Mouse (Mus musculus) thymus, postnatal 10 days (tissue): Measurements from ENCODE around the gene Glrb.
A peak's percentile ranks its signal among the peaks of the same experiment; 100 is the strongest.

ENCODE experiments used
- DNase-seq, 2 experiments: peaks; one replicate each; pipeline ENCODE4 v3.0.0; 2021; ENCODE audit warnings: low spot score in 2 of 2

Gene Glrb

DNA sequence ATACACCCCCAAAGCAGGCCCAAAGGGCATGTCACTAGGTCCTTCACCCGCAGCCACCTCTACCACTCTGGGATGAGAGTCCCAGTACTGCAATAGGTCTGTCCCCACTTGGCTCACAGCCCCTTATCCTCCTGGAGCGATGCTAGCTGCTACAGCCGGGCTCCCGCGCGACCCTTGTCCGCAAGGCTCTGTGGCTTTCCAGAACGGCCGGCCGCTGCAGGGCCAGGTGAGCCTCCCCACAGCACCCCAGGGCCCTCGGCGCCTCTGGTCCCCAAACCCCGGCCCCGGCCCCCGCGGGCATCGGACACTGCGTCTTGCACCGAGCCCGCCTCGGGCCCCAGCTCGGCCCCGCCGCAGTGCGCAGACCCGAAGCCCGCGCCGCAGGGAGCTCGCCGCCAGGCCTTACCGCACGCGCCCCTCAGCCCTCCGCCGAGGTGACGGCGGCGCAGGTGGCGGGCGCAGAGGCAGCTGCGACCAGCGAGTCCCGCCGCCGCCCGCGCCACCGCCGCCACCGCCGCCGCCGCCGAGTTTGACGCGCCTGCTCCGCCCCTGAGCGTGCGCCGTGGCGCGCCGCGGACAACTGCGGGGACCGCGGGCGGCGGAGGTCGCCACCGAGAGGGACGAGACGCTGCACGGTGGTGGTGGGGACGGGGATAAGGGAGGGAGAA is at the start of gene Glrb:
Gene Glrb (minus strand): TSS at position 550 of the 668 bp plus-strand sequence.
- no peak for DNase-seq

DNA sequence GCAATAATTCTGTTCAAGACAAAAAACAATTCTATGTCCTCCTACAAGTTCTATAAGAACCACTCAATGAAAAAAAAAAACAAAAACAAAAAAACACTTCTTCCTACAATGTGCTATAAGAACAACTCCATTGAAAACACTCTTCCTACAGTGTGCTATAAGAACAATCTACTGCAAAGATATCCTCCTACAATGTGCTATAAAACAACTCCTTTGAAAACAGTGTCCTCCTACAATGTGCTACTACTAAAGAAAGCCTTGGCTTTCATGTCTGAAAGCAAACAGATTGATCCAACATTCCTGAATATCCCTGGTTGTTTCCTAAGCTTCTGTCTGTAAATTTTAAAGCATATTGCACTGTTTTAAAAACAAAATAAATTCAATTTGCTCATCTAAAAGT is 46.5 kb upstream of the Glrb start:
- no peak for DNase-seq

DNA sequence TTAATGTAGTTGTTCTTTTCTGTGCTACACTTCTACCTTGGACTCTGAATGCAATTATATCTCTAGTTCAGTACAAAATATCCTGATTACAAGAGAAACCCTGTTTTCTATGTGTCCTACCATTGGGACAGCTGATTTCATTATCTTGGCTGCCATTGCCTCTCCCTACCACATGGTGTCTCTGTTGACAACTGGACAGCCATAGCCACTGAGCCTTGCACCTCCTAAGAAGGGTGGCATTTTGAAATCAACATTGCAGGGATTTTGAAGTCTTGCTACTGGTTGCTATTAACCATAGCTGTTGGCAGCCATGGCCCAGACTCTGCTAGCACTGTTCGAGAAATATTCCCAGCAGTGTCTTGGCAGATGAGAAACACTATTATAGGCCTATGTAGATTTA is 45.1 kb upstream of the Glrb start:
- peak in 1 of 2 experiments; percentile 16 for DNase-seq

DNA sequence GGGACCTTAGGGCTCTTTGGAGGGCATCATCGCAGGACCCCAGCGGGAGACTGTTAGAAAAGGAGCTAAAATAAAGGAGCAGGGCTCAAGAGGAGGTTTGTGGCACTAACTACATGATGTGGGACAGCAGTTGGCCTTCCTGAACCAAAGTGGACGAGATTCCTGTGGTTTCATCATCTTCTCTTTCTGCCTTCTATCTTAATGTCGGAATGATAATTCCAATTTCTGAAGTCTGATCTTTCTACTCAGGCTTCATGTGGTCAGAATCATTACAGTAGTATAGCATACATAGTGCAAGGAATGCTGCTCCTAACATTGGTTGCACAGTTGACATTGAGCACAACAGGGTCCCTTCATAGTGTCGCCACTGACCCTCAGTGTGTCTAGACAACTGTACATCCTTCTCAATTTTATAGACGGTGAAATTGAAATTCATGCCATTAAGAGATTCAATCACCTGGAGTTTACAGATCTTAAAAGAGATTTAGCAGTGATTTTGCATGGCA is 372 bp upstream of the Glrb start:
- DNase-seq = no peak

DNA sequence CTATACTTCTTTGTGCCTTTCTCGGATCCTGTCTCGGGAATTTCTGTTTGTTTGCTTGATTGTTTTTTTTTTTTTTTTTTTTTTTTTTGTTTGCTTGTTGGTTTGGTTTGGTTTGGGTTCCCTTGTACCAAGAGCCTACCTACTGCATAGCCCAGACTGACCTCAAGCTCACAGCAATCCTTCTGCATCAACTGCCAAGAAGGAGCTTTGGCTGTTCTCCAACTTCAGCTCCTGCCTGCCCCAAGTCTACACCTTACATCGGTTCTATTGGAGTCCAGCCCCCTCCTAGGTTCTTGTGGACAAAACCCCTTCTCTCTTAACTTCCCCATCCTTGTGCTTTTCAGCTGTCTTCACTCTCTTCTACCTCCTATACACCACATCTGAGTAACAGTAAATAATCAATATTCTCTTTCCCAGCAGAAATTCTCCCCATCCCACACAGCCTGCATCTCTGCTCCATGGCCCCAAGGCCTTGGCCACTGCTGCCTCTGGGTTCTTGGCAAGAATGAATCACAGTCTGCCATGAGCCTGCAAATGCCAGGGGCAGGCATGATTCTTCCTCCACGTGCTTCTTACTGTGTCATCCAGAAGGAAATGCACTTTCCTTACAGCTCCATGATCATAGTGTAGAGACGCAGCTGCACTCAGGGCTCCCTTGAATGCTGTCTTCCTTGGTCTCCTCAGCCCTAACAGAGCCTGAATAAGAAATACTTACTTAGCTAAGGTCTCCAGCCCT is 18.5 kb downstream of the Glrb start:
- DNase-seq = no peak

DNA sequence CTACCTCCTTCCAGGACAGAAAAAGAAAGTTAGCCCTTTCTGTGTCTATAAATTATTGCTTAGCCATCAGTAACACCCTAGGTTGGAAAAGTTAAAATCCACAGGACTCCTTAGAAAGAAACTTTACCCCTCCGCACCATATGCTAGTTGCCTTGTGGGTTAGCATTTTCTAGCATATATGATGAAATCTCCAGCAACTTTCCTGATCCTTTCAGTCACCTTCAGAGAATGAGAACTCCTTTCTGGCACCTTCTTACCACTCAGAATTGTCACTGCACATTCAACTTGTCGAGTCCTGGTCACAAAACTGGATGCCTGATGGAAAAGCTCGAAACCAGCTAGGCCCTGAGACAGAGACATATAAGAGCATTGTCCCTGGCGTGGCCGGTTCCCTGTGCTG is 19.1 kb downstream of the Glrb start:
- DNase-seq = no peak

DNA sequence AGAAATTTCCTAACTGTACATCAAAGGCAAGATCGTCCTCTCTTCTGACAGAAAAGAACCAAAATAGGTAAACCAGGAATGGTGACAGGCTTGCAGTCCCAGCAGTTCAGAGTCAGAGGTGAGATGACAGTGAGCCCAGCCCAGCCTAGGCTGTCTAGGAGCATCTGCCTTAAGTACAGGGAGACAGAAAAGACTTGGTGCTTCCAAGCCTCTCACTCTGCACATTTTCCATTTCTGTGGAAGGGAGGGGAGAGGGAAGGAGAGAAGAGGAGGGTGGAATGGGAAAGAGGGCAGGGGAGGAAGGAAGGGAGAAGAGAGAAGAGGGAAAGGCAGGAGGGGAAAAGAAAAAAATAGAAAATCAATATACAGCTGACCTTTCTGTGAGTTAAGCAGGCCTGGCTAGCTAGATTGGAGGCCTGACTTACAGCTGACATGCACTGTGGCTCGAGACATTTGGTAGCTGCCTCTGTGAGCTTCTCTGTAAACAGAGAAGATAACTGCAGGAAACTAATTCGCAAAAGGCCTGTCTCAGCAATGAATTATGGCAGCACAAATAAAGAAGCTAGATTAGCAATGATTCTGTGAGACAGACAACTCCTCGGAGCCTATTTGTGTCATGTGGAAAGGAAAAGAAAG is 20.3 kb downstream of the Glrb start:
- no peak for DNase-seq

DNA sequence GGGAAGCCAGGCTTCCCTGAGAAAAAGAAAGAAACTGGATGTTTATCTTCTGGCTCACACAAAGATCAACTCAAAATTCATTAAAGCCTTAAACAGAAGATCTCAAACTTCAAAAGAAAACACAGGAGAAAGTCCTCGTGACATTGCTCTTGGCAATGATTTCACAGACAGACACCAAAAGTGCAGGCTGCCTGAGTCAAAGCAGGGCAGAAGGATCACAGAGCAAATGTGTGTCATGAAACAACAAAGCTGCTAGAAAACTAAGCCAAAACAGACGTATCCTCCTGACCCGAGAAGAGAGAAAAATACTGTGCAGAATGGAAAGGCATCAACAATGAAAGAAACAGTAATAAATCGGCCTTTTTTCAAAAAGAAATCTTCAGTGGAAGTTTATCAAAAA is 22.4 kb downstream of the Glrb start:
- no peak for DNase-seq

DNA sequence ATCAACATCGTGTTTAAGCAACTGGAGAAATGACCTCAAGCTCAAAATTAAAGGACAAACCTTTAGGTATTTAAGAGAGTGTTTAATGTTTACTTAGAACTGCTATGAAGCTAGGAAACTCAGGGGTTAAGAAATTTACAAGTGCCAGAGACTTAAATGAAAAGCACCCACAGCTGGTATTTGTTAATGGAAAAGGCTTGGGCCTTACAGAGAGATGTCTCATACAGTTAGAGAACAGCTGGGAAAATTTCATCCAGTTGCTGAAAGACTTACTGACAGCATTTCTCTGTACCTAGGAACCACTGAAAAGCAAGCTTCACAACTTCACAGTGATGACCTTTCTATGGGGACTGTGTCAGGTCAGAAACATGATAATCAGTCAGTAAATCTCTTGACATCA is 28.3 kb downstream of the Glrb start:
- no peak for DNase-seq

DNA sequence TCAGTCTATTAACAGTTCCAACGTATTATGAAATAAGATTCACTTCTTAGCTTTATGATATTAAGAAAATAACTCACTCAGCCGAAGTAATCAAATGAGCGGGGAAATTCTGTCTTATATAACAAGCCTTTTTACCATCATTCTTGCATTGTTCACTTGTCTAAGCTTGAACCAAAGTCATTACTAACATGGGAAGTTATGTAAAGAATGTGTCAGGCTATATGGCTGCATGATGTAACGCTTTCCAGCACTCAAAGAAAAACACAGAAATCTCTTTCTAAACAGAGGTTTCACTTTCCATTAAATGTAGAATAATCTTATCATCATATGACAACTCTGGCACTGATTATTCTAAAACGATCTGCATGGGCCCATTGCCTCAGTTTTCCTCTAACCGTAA is 29.9 kb downstream of the Glrb start:
- no peak for DNase-seq

DNA sequence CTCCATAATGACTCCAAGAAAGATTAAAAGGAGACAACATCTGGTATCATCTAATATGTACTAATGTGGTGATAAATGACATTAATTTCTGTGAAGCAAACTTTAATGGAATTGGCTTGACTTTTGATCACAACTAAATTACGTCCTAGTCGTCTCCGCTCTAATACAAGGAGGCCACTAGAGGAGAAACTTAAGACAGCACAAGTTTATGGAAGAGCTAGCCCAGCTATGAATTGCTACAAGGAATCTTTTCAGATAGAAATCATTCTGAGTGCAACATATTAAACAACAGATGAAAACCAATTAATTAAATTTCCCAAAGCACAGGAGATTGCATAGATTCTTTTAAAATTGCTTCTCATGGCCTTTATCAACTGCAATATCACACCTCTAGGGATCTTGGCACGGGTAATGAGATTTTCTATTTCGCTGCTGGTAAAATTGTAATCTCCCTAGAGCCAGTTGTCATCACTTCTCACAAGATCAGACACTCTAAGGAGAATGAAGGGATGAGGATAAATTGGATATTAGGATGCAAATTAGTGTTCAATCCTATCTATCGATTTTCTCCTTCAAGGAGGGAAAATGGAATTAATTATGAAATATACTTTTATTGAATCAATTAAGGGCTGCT is 32.7 kb downstream of the Glrb start:
- no peak for DNase-seq

DNA sequence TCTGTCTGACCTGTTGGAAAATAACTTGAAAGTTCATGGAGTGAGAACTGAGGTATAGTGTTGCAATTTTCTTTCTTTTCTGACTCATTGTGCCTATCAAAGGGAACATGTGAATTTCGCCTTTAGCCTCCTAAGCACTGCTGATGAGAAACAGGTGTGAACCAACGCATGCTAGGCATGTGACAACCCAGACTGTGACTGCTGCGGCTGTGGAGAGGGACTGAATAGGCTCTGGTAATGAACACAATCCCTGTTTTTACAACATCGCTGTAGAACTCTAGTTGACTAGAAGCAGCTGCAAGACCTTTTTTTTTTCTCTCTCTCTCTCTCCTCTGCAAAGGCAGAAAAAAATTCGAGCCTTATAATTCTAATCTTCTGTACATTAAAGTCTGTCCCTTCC is 34.9 kb downstream of the Glrb start:
- DNase-seq = no peak

DNA sequence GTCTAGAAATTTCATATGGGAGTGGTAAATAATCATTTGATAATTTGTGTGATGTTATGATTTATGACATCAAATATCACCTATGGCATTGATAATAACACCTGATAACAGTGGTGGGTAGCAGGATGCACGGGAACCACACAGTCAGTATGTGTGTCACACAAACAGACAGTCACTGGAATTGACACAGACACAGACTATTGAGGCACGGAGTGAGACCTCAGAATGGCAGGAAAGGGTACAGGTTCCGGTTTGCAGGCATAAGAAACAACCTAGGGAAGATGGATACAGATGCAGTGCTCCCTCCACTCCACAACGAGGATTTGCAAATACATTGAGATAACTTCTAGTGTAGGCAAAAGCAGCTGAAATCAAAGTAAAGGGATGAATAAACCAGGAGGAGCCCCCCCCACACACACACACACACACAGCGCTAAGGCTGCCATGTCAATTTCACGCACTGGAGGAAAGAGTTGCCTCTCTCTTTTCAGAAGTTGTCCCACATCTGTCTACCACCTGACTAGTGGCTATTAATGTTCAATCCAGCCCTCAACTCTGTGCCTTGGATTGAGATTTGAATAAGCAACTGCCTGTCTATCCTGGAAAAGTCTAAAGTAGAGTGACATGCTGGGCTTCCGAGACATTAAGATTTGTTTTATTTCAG is 38.6 kb downstream of the Glrb start:
- DNase-seq = no peak

DNA sequence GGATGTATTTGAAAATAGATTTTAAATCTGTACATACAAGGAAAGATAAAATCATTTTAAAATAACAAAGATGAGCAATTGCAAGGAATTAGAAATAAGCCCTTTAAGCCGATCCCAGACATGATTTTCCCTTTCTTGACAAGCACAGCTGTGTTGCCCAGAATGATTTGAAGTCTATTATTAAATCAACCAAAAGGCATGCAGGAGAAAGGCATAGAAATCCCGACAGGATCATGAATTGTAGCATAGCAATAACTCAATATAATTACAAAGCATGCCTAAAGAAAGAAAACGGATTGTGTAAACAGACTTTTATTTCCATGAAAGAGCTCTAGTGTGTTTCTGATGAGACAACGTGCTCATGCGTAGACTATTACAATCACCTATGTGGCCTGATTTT is 39.4 kb downstream of the Glrb start:
- DNase-seq = no peak

DNA sequence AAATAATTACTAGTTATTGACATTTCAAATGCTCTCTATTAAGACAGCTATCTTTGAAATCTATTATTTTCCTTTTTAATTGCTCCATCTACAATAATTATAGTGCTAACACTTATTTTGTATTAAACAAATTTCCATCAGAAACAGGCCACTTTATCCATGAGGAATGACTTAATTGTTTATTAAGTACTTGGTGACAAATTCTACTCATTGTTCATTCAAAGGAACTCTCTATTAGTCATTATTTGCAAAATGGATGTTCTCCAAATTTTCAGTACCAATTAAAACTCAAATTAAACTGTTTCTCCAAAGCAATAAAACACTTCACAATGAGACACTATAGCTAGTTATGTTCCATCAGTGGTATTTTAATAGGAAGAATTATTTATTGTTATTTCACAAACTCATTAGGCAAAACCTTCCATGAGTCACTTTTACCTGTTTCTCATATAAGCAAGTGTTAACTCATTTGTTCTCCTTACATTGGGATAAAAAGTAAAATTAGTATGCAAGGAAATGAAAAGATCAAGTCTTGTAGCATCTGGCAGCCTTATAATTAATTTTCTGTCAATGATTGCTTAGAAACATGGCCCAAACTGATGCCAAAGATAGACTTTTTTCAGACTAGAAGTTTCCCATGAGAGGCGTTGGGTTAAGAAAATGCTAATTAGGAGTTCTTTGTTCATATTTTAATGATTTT is 41.8 kb downstream of the Glrb start:
- no peak for DNase-seq

DNA sequence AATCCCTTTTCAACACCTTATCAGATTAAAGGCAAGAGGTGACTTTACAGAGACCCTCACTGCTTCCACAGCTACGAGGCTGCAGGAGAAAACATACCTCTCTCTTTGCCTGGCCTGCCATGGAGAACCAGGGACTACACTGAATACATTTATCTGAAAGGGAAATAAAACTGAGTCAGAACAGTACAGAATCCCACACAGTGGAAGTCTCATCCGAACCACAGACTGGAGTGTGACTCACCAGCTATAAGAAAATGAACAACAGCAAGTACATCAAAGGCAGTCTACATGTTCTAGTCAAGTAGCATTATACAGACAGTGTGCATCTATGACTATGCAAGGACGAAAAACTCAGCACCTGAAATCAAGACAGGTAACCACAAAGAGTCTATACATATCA is 46.1 kb downstream of the Glrb start:
- no peak for DNase-seq

DNA sequence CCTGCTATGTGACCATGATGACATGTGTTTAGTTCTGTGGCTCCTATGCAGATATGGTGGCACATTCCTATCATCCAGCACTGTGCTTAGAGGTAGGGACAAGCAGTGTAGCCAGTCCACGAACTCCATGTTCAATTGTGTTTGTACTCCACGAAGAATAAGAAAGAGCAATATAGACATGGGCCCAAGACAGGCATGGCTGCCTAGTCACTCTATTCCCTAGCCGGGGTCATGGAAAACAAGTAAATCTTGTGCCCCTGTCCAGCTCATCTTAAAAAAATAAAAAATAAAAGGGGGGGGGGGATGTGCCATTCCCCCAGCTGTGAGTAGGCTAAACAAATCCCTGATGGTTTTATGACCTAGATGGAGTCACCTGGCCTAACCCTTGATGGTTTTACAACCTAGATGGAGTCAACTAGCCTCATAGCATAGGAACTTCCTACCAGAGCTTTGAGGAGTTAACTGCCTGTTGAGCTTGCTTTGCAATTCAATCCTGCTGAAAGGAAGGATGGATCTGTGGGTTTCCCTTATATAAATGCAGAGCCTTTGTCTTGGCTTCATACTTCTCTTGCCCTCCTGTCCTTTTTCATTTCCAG is 60.5 kb downstream of the Glrb start:
- DNase-seq = no peak

DNA sequence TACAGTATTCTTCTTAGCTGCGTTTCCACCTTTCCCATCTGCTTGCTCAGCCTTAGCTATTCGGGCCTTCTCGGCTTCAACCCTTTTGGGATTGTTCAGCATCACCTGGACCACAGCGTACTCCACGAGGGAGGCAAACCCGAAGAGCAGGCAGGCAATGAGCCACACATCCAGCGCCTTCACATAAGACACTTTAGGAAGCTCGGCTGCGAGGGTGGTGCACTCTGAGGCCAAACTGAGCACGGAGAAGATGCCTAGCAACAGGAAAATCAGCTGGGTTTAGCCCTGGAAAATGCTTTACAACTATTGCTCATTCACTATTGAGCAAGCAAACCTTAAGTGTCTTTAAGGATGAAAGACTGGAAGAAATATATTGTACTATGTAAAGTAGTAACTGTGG is 62.5 kb downstream of the Glrb start:
- no peak for DNase-seq

DNA sequence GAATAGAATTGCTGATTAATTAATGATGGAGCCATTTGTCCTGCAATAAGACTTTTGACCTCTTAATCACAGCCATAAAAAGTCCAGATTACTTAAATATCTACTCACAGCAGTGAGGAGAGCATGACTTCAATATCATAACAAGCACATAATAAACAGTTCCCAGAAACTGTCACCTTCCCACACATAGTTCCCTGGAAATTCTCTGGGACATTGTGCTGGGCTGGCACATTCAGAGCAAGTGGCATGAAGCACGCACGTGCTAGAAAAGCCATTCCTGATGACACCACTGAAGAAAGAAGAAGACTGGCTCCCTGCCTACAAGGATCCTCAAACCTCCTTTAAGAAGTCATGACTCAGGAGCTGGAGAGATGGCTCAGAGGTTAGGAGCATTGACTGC is 67.8 kb downstream of the Glrb start:
- DNase-seq = no peak

DNA sequence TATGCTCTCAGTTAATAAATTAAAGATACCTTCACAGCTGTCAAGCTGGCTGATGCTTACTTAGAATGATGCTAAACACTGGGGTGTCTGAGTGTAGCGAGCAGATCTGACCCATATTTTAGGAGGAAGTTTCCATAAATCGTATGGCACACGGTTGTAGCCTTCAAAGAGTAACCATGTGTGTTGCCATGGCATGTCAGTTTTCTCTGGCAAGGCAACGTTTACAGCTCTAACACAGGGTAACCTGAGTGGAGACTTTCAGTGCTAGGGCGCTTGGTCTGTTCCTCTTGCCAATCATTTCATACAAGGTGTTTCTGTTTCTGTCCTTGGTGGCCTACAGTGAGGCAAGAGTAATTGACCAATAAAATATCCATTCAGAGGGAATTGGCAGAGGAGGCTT is 73.6 kb downstream of the Glrb start:
- DNase-seq = no peak

DNA sequence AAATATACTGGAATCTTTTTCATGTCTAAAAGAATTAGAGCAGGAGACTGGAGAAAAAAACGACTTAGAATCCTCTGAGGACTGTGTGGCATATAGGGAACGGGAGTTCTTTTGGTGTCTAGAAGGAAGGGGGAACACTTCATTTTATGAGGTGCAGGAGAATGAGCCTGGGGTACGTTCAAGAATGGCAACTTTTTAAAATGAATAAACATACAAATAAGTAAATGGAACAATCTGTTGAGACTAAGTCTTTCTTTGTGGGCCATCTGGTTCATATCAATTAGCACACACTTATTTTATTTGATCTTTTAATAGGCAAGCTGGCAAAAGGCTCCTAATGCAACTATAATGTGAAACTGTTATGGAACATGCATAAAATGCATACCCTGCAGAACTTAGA is 75.9 kb downstream of the Glrb start:
- no peak for DNase-seq
